In the genomic region with DNA sequence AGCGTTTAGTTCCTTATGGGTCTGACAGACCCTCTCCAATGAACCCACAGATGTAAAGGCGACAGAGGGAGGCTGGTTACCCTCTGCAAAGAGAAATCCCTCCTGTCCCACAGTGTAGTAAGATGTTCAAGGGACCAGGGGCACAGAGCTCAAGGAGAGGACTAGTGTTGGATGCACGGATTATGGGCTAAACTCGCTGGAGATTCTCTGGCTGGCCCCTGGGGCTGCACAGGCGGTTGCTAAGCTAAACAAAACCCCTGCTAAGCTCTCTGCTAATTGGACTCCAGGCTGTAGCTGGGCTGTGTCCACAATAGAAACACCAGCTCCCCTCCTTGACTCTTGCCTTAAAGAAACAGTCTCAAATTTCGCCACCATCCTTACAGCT, we compare ENCODE assay signal across 9 mouse cellular contexts. TPM values are rescaled to one million over a fixed set of nuclear protein-coding genes. Genes with fewer than 3 reads are reported as not detected.
A peak's percentile ranks its signal among the peaks of the same experiment; 100 is the strongest.
DNase-seq lines count a peak whose midpoint lies in the region; ATAC-seq and TF ChIP-seq lines count a peak whose summit lies in the region.
"Had no signal": no experiment of that assay in that cellular context is flagged by ENCODE, and none has a peak within 500 bp of the region (broad histone marks: within the 10 kb centered on the region; RNA-seq: fewer than 3 reads in every experiment).

A gene (minus strand): TSS at position 329 of the 385 bp plus-strand sequence.

- no peak within 1 kb of the TSS for H3K27ac ChIP-seq in testis, adult 2 months (ENCODE audit: control insufficient read depth, insufficient read depth, low read depth, low read length)
- no peak within 1 kb of the TSS for H3K27ac ChIP-seq in neural tube, embryonic 13.5 days (replicated peaks)

- peak within 1 kb of the TSS; percentile 84 for H3K4me2 ChIP-seq in neural tube, embryonic 13.5 days

- no peaks in the 10 kb centered on the region for H3K36me3 ChIP-seq in testis, adult 2 months (ENCODE audit: control insufficient read depth, insufficient read depth, low read length)
- no peaks in the 10 kb centered on the region for H3K36me3 ChIP-seq in neural tube, embryonic 13.5 days

- TF ChIP-seq POLR2A in testis, adult 2 months (IDR thresholded peaks at IDR 0.05; ENCODE audit: control insufficient read depth, low read depth, low read length) = no peak

- H3K4me3 ChIP-seq in testis, adult 2 months (ENCODE audit: control insufficient read depth, low read depth, low read length) = peak within 1 kb of the TSS; percentile 9
- H3K4me3 ChIP-seq in neural tube, embryonic 13.5 days = peak within 1 kb of the TSS; percentile 42

- no peak for TF ChIP-seq CTCF in testis, adult 2 months (IDR thresholded peaks at IDR 0.05; ENCODE audit: control insufficient read depth, insufficient read depth, insufficient replicate concordance, low read depth, low read length)

- peaks cover 9% of the 10 kb centered on the region for H3K4me1 ChIP-seq in testis, adult 2 months (ENCODE audit: control insufficient read depth, insufficient read depth, low read length)
- peaks cover 16% of the 10 kb centered on the region for H3K4me1 ChIP-seq in neural tube, embryonic 13.5 days (replicated peaks)

- H3K27me3 ChIP-seq in testis, adult 2 months (ENCODE audit: control insufficient read depth, insufficient read depth, low read length) = no peaks in the 10 kb centered on the region
- H3K27me3 ChIP-seq in neural tube, embryonic 13.5 days = peaks cover 18% of the 10 kb centered on the region; the same call in 1 of the 2 replicates

- H3K9me3 ChIP-seq in neural tube, embryonic 13.5 days = no peaks in the 10 kb centered on the region

- no peak for DNase-seq in frontal cortex, adult 2 months (ENCODE audit: extremely low spot score in 1 of 2, low spot score in 1 of 2)
- DNase-seq in frontal cortex, postnatal 14 days (ENCODE audit: low spot score in 2 of 2) = no peak
- DNase-seq in testis, postnatal 10 days (ENCODE audit: low spot score) = no peak
- no peak for DNase-seq in left cerebral cortex, postnatal 10 days (ENCODE audit: extremely low spot score in 1 of 2, low spot score in 2 of 2)
- no peak for DNase-seq in thymus, postnatal 25 days
- no peak for DNase-seq in frontal cortex, postnatal 36 days (ENCODE audit: low spot score in 2 of 2)

- WGBS in neural tube, embryonic 13.5 days = 1% methylated on average over 6 of the region's 6 CpGs

- peak; percentile 68 for ATAC-seq in neural tube, embryonic 13.5 days (ENCODE audit: low read depth)

- H3K9ac ChIP-seq in neural tube, embryonic 13.5 days = peak within 1 kb of the TSS; percentile 66

- intact Hi-C loops in left cerebral cortex, postnatal 10 days (cut with DNase I) = no loop called here

RNA-seq across cellular contexts. Expression of the gene that starts here (rescaled TPM):
- 15.1 and 17.1 TPM in 2 replicates for polyA plus RNA-seq in frontal cortex, adult 2 months (2012; rRNA removed)
- polyA plus RNA-seq in testis, adult 2 months (2012; rRNA removed) = 0.25 and 0.43 TPM in 2 replicates
- total RNA-seq in left cerebral cortex, postnatal 10 days (2021) = 10 to 100 TPM; 27.7 to 32.0 TPM
- 7.1 TPM in 2 replicates for polyA plus RNA-seq in neural tube, embryonic 13.5 days (2015; fragmentation: Nextera tagmentation; extraction: Ambion mirVana)
- total RNA-seq: hematopoietic stem cell, adult 5-6 weeks had no signal
